Mouse (Mus musculus) stomach, postnatal 0 days (tissue): Measurements from ENCODE around the gene Gga1.

Experiments
- CTCF ChIP-seq: IDR thresholded peaks from 2 replicates; pipeline ENCODE4 v1.5.1; 2016; ENCODE audit warnings: antibody characterized with exemption, low read depth, mild to moderate bottlenecking, moderate library complexity
- EP300 ChIP-seq: optimal IDR thresholded peaks from 2 replicates; pipeline ENCODE3; 2016; ENCODE audit warnings: antibody characterized with exemption

GRCm38 (mm10) chr15:78912040-78912439 is 35.0 kb downstream of the Gga1 start:
- TF ChIP-seq CTCF (peak; percentile 76), EP300 (no peak)
